Mouse (Mus musculus) cerebellum, adult (tissue): ENCODE data around the gene Pla2g12b.
"Not testable (repeated sequence)": the region's sequence is repeated elsewhere in the genome, so short reads cannot be mapped to it uniquely, and the experiment has no call there.

Experiments
- ATAC-seq: cut with Nextera tagmentation; 2 replicates; pipeline ENCODE4 v1.9.2; 2017; ENCODE audit warnings: mild to moderate bottlenecking, moderate library complexity, mixed read lengths; ENCODE audit not compliant: insufficient number of reproducible peaks, low FRiP score, low TSS enrichment

The Pla2g12b gene

GRCm38 (mm10) chr10:59402899-59403792, at the start of gene Pla2g12b:
Gene Pla2g12b (plus strand): TSS chr10:59403660.
- no peak for ATAC-seq

GRCm38 (mm10) chr10:59354120-59354519, 49.3 kb upstream of the Pla2g12b start:
- ATAC-seq, result no peak

GRCm38 (mm10) chr10:59355020-59355419, 48.4 kb upstream of the Pla2g12b start:
- ATAC-seq, result no peak

- no peak for ATAC-seq
Observed at GRCm38 (mm10) chr10:59358744-59359143, 44.7 kb upstream of the Pla2g12b start.

GRCm38 (mm10) chr10:59363208-59363607, 40.3 kb upstream of the Pla2g12b start:
- ATAC-seq, result no peak

- ATAC-seq, result no peak
Observed at GRCm38 (mm10) chr10:59364551-59364950, 38.9 kb upstream of the Pla2g12b start.

- ATAC-seq, result no peak
Observed at GRCm38 (mm10) chr10:59365804-59366589, 37.5 kb upstream of the Pla2g12b start.

GRCm38 (mm10) chr10:59366746-59367145, 36.7 kb upstream of the Pla2g12b start:
- no peak for ATAC-seq

- ATAC-seq, result no peak
Observed at GRCm38 (mm10) chr10:59367206-59367605, 36.3 kb upstream of the Pla2g12b start.

GRCm38 (mm10) chr10:59368729-59369128, 34.7 kb upstream of the Pla2g12b start:
- ATAC-seq, result no peak

- ATAC-seq, result no peak
Observed at GRCm38 (mm10) chr10:59369426-59369825, 34.0 kb upstream of the Pla2g12b start.

GRCm38 (mm10) chr10:59377906-59378305, 25.6 kb upstream of the Pla2g12b start:
- no peak for ATAC-seq

GRCm38 (mm10) chr10:59378728-59379127, 24.7 kb upstream of the Pla2g12b start:
- ATAC-seq, result no peak

- no peak for ATAC-seq
Observed at GRCm38 (mm10) chr10:59379927-59380326, 23.5 kb upstream of the Pla2g12b start.

- no peak for ATAC-seq
Observed at GRCm38 (mm10) chr10:59380411-59380821, 23.0 kb upstream of the Pla2g12b start.

- not testable (repeated sequence) for ATAC-seq
Observed at GRCm38 (mm10) chr10:59381563-59381962, 21.9 kb upstream of the Pla2g12b start.

- ATAC-seq, result peak; percentile 93
Observed at GRCm38 (mm10) chr10:59386951-59387350, 16.5 kb upstream of the Pla2g12b start.

- no peak for ATAC-seq
Observed at GRCm38 (mm10) chr10:59389652-59390051, 13.8 kb upstream of the Pla2g12b start.

GRCm38 (mm10) chr10:59391907-59392306, 11.6 kb upstream of the Pla2g12b start:
- no peak for ATAC-seq

- ATAC-seq, result not testable (repeated sequence)
Observed at GRCm38 (mm10) chr10:59395461-59395860, 8.0 kb upstream of the Pla2g12b start, which contains the start of gene Gm10273. Gene Gm10273 (plus strand): TSS chr10:59395632.

- no peak for ATAC-seq
Observed at GRCm38 (mm10) chr10:59403793-59404149, 311 bp downstream of the Pla2g12b start.
